Mouse (Mus musculus) adrenal gland, adult 18-20 months (tissue): ENCODE measurements at regions not wholly inside any gene's neighbourhood (a gene's known extent, or its start where the extent isn't known, plus 50 kb on each side); places are given as distances from the start of the nearest gene placed in this dataset.
"Not testable (repeated sequence)": the region's sequence is repeated elsewhere in the genome, so short reads cannot be mapped to it uniquely, and the experiment has no call there.

Experiments used
- DNase-seq, 2 experiments: peaks; one replicate each; pipeline ENCODE4 v3.0.0; 2021 to 2022; ENCODE audit warnings: low spot score in 2 of 2

- DNase-seq: no peak
Observed at GRCm38 (mm10) chr13:97363214-97363613, 122.3 kb downstream of the Enc1 start.

DNA sequence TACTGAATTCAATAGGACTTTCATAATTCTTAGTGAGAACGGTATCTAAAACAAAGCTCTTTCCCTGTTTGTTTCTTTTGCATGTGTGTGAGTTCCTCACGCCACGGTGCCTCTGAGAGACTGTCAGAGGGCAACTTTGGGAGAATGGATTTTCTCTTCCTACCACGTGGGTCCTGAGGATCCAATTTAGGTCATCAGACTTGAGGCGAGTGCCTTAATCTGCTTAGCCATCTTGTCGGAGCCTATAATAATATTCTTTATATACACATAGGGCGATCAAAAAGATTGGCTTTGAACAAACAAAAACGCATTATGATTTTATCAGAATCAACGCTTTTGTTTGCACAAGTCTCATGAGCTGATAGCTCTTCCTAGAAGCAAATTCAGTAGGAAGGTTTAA lies 119.6 kb downstream of the Enc1 start:
- DNase-seq: no peak

GRCm38 (mm10) chr13:97358781-97359305 lies 117.9 kb downstream of the Enc1 start:
- DNase-seq: no peak

- DNase-seq: no peak
Observed at GRCm38 (mm10) chr13:97358261-97358660, 117.4 kb downstream of the Enc1 start.

GRCm38 (mm10) chr13:97356923-97357807 lies 116.3 kb downstream of the Enc1 start:
- no peak for DNase-seq

DNA sequence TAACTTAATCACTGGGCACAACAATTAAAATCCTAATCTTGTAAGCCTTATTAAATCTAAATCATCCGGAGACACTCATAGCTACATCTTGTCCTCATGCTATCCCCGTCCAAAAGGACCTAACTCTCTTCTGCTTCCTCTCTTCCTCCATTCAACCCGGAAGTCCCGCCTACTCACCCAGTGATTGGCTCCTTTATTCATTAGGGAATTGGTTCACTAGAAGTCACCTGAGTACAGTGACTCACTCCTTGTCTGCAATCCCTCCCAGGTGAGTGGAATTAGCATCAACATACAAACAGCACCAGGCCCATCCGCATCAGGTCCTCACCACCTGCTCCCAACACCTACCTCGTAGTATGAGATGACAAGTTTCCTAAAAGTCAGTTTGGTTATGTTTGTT lies 114.5 kb downstream of the Enc1 start:
- DNase-seq: not testable (repeated sequence)

- DNase-seq: no peak
Observed at GRCm38 (mm10) chr13:97347696-97348095, 106.8 kb downstream of the Enc1 start.

GRCm38 (mm10) chr13:97341218-97341889 lies 100.4 kb downstream of the Enc1 start:
- DNase-seq: no peak

- DNase-seq: no peak
Observed at GRCm38 (mm10) chr13:97337954-97338353, 97.0 kb downstream of the Enc1 start.

GRCm38 (mm10) chr13:97337296-97337731 lies 96.4 kb downstream of the Enc1 start:
- DNase-seq: no peak

DNA sequence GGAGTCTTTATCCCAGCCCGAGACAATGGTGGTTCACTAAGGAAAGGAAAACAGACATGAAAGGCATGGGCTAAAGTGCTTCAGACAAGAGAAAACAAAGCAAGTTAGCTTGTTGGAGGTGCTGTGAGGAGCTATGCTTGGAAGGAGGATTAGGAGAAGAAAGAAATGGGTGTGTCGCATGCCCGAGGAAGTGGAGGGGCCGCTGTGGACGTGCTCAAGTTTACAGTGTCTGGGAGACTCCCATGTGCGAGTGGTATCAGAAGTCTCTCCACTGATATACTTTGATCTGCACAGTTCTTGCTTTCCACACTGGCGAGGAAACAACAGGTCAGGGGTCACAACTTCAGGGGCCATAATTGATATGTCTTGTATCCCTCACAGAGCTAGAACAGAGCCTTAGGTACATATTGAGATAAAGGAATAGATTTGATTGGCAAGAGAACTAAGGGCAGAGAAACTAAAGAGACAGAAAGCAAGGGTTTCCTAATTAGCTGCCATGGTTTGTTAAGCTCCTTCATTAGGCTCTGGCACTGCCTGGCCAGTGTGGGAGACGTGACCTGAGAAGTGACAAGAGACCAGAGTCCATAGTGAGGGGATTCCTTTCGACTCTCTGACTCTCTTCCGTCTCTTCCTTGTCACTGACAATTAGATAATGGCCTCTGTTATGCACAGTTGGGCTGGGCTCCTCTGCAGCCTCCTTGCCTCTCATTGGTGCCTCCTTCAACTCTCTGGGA lies 93.1 kb downstream of the Enc1 start:
- no peak for DNase-seq

DNA sequence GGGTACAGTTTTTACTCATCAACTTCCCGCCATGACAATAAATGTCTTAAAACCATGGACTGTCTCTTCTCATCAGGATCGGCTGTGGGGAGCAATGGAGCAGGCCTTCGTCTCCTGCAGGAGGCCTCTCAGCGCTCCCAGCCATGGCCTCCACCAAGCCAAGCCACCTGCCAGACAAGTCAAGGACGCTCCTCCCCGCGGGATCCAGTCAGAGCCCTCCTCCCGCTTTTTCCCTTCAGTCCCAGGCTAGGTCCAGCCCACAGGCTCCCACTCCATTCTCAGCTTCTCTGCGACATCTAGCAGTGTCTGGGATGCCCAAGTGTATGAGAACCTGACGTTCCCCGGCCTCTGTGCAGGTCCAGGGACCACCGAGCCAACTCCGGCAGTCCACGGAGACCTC lies 90.2 kb downstream of the Enc1 start:
- no peak for DNase-seq

- not testable (repeated sequence) for DNase-seq
Observed at GRCm38 (mm10) chr13:97321307-97321706, 80.4 kb downstream of the Enc1 start.

- DNase-seq: no peak
Observed at GRCm38 (mm10) chr13:97320756-97321155, 79.9 kb downstream of the Enc1 start.

GRCm38 (mm10) chr13:97320298-97320697 lies 79.4 kb downstream of the Enc1 start:
- no peak for DNase-seq

- no peak for DNase-seq
Observed at GRCm38 (mm10) chr13:97317633-97318032, 76.7 kb downstream of the Enc1 start.

- no peak for DNase-seq
Observed at GRCm38 (mm10) chr13:97312420-97313370, 71.8 kb downstream of the Enc1 start.

- DNase-seq: no peak
Observed at GRCm38 (mm10) chr13:97311340-97311739, 70.4 kb downstream of the Enc1 start.

- DNase-seq: no peak
Observed at GRCm38 (mm10) chr13:97310855-97311189, 69.9 kb downstream of the Enc1 start.

DNA sequence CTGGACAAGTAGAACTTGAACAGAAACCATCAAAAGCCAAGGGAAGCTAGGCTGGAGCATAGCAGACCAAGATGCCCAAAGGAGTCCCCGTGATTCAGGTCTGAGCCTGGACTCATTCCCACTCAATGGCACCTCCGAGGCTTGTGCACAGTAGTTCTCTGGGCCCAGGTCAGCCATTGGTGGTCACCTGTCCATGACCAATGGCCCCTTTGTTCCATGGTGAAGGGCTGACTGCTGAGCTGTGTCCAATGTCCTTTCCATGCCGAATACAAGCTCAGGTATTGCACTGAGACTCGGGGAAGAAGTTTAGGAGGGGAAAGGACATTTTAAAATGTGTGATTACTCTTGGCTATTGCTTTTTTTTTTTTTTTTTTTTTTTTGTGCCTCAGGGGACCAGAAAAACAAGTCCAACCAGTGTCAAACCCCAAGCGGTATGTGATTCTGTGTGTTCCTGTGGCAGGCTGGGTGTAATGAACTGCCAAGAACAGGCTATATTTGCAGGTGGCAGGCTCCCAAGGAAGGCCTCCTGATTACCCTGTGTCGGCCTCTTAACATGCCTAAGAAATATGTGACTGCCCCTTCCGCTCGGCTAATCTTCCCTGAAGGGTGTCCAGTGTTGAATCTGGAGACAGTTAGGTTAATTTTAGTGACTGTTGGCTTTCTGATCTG lies 69.4 kb downstream of the Enc1 start:
- DNase-seq: no peak
